Mouse (Mus musculus) E14TG2a.4 (cell line): ENCODE data around the gene Cfd.

Source experiments
- CTCF ChIP-seq: conservative IDR thresholded peaks from 2 replicates; pipeline ENCODE4 v1.5.1; 2014; ENCODE audit warnings: low read length
- NANOG ChIP-seq: IDR thresholded peaks from 2 replicates; pipeline ENCODE4 v1.6.1; 2014; ENCODE audit warnings: borderline replicate concordance, low read length, mixed read lengths

GRCm38 (mm10) chr10:79853392-79853791, 37.3 kb upstream of the Cfd start:
- no peak for TF ChIP-seq CTCF
- TF ChIP-seq NANOG = no peak
